ENCODE assay signal across 27 mouse cellular contexts in genomic region chr14:47905334-47905733, GRCm38 (mm10).
"Had no signal": no experiment of that assay in that cellular context is flagged by ENCODE, and none has a peak within 500 bp of the region (broad histone marks: within the 10 kb centered on the region; RNA-seq: fewer than 3 reads in every experiment).

No protein-coding gene starts in this region.

- H3K4me2 ChIP-seq: heart, embryonic 12.5 days; hindbrain, embryonic 12.5 days; hindbrain, embryonic 14.5 days; intestine, embryonic 15.5 days; limb, embryonic 12.5 days; liver, embryonic 11.5 days; liver, embryonic 13.5 days; liver, embryonic 15.5 days had no signal

- H3K36me3 ChIP-seq: heart, embryonic 10.5 days; heart, embryonic 12.5 days; hindbrain, embryonic 10.5 days; hindbrain, embryonic 12.5 days; intestine, embryonic 15.5 days; limb, embryonic 10.5 days; limb, embryonic 12.5 days; liver, embryonic 13.5 days; liver, embryonic 15.5 days had no signal

- H3K4me1 ChIP-seq: intestine, embryonic 15.5 days; liver, embryonic 13.5 days; liver, embryonic 15.5 days had no signal

- H3K9ac ChIP-seq: heart, embryonic 12.5 days; hindbrain, embryonic 12.5 days; hindbrain, embryonic 14.5 days; intestine, embryonic 15.5 days; limb, embryonic 12.5 days; liver, embryonic 13.5 days; liver, embryonic 15.5 days had no signal

- H3K27me3 ChIP-seq: heart, embryonic 12.5 days; hindbrain, embryonic 12.5 days; intestine, embryonic 15.5 days; limb, embryonic 12.5 days; liver, embryonic 13.5 days; liver, embryonic 15.5 days had no signal

- DNase-seq: gastrocnemius, postnatal 14 days; gastrocnemius, postnatal 36 days; heart, adult 11 months; heart, postnatal 10 days; heart, postnatal 4 days; kidney, adult 18-20 months; kidney, adult 8-10 months; kidney, postnatal 10 days; kidney, postnatal 25 days; kidney, postnatal 4 days; liver; liver, embryonic 13.5 days had no signal

- ATAC-seq: hindbrain, embryonic 16.5 days; inflammation-experienced regulatory T-cells, adult 6 months; intestine, embryonic 15.5 days; intestine, postnatal 0 days had no signal

- H3K4me3 ChIP-seq: heart, embryonic 10.5 days; heart, embryonic 12.5 days; hindbrain, embryonic 10.5 days; hindbrain, embryonic 12.5 days; intestine, embryonic 15.5 days; layer of hippocampus, adult 2 months; left cerebral cortex, adult 2 months; limb, embryonic 10.5 days; limb, embryonic 12.5 days; liver, embryonic 13.5 days; liver, embryonic 15.5 days had no signal

- H3K27ac ChIP-seq: heart, embryonic 10.5 days; hindbrain, embryonic 10.5 days; hindbrain, embryonic 12.5 days; hindbrain, embryonic 14.5 days; intestine, embryonic 15.5 days; layer of hippocampus, adult 2 months; left cerebral cortex, adult 2 months; limb, embryonic 10.5 days; limb, embryonic 12.5 days; liver, embryonic 13.5 days; liver, embryonic 15.5 days had no signal

- H3K9me3 ChIP-seq: heart, embryonic 10.5 days; heart, embryonic 12.5 days; hindbrain, embryonic 10.5 days; hindbrain, embryonic 12.5 days; intestine, embryonic 15.5 days; limb, embryonic 10.5 days; limb, embryonic 12.5 days; liver, embryonic 13.5 days; liver, embryonic 15.5 days had no signal
